Mouse (Mus musculus): ENCODE data around the gene Grik2.

GRCm38 (mm10) chr10:49497302-49497701, 291.3 kb downstream of the Grik2 start:
- TF ChIP-seq CTCF (conservative IDR thresholded peaks at IDR 0.05; ENCODE audit: insufficient read depth, insufficient read length, low read depth, low read length): no peak
- no peak for TF ChIP-seq POLR2A (IDR thresholded peaks at IDR 0.05; ENCODE audit: low read depth, low read length)

Measured in kidney, adult 2 months (tissue).